Mouse (Mus musculus) brain, embryonic 14.5 days (tissue): ENCODE measurements around the gene Dedd2. TPM values are rescaled to one million over a fixed set of nuclear protein-coding genes. Genes with fewer than 3 reads are reported as not detected.

ENCODE experiments used
- DNase-seq: peaks from one replicate; pipeline ENCODE4 v3.0.0-alpha.2; 2011; ENCODE audit warnings: low read depth
- CTCF ChIP-seq: fragments of 200-500 bp; IDR thresholded peaks from 2 replicates; pipeline ENCODE4 v1.5.1; 2012; ENCODE audit warnings: inconsistent platforms, mild to moderate bottlenecking, moderate library complexity, borderline replicate concordance; ENCODE audit not compliant: insufficient read depth, insufficient read length; ENCODE audit errors: extremely low read depth
- POLR2A ChIP-seq: fragments of 200-500 bp; IDR thresholded peaks from 2 replicates; pipeline ENCODE4 v1.6.1; 2012; ENCODE audit warnings: mild to moderate bottlenecking, inconsistent platforms, borderline replicate concordance; ENCODE audit not compliant: poor library complexity, insufficient read depth, insufficient read length, severe bottlenecking; ENCODE audit errors: extremely low read depth
- polyA plus RNA-seq: library from polyadenylated mRNA; depleted of rRNA; stranded (reverse); fragments of >200 nt; gene quantifications from 2 replicates; pipeline ENCODE4 v1.2.3, GENCODE M21; 2012

The Dedd2 gene
- polyA plus RNA-seq, 1 experiment = 19.1 TPM

- TF ChIP-seq CTCF (no peak), POLR2A (no peak)
- peak; percentile 73 for DNase-seq
Measured at GRCm38 (mm10) chr7:25251071-25251791, 30.8 kb upstream of the Dedd2 start.

GRCm38 (mm10) chr7:25250141-25250972 lies 29.9 kb upstream of the Dedd2 start, which contains the start of gene Erf:
TSS of gene Erf (minus strand) at chr7:25250761.
- DNase-seq = peak; percentile 95

GRCm38 (mm10) chr7:25249314-25250140 lies 29.1 kb upstream of the Dedd2 start:
- DNase-seq = peak; percentile 89
- TF ChIP-seq CTCF (no peak), POLR2A (0 out of 2 replicates have a peak, but pooled peaks have one; percentile 4)

More at GRCm38 (mm10) chr7:25250141-25250972, 29.9 kb upstream of the Dedd2 start, which contains the start of gene Erf:
- peak; percentile 77; the same call in 1 of the 2 replicates for TF ChIP-seq POLR2A
- TF ChIP-seq CTCF = no peak

DNA sequence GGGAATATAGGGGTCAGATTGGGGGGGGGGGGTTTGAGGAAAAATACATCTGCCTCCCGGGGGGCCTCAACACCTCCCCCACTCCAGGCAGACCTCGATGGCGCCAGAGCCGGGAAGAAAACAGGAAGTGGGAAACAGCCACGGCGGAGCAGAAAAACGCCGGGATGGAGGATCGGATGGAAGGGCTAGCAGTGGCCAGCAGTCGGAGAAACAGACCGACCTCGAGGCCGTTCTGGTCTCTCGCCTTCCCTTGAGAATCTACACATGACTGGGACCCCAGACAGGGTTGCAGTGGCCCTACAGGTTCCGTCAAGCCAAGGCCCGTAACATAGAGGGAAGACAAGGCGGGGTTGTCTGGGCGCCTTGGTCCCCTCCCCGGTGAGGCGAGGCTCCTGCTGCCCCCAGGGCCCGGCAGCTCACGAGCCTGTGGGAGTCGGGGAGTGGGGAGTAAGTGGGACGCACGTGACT lies 28.5 kb upstream of the Dedd2 start:
- no peak for DNase-seq

DNA sequence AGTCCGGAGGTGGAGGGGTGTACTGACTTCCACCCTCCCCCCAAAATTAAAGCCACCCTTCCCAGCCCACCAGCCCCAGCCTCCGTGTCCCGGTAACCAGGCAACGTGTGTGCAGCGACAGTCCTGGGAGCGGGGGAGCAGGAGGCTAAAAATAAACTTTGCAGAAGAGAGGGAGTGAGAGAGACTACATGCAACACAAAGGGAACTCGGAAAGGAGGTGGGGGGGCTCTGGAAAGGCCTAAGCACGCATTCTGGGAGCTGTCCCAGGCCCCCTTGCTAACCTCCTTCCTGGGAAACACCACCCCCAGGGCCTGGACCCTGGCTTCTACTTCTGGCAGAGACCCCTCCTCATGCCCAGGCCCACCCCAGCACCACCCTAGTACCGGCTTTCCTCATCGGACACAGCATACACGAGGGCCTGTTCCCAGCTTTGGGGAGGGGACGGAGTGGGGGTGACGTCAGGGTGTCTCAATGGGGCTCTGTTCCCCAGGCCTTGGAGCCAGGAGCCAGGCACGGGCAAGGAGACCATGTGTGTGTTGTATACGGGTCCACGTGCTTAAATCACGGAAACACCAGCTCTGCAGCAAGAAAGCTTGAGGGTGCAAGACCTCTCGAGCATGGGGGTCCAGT lies 27.7 kb upstream of the Dedd2 start:
- peak; percentile 88 for DNase-seq
- no peak for TF ChIP-seq POLR2A
- no peak for TF ChIP-seq CTCF

More for the DNA sequence above, 28.5 kb upstream of the Dedd2 start:
- no peak for TF ChIP-seq POLR2A

GRCm38 (mm10) chr7:25247498-25247897 lies 27.1 kb upstream of the Dedd2 start:
- no peak for DNase-seq
- no peak for TF ChIP-seq CTCF
- no peak for TF ChIP-seq POLR2A

DNA sequence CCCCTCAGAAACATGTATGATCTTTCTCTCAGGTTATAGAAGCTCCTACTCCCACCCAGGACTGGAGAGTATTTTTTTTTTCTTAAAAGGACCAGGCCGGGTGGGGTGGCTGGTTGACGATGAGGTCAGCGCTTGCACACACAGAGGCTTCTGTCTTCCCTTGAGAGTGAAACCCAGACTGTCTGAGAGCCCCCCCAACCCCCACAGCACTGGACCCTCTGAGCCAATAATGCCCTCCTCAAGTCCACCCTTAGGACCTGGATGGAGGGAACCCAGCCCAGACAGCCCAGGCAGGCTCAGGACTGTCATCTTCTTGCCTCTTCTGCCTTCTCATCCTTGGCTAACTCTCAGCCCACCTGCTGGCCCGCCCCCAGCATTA lies 26.3 kb upstream of the Dedd2 start:
- TF ChIP-seq POLR2A (no peak), CTCF (no peak)
- DNase-seq = peak; percentile 84

- peak; percentile 77 for DNase-seq
- TF ChIP-seq CTCF = no peak
- no peak for TF ChIP-seq POLR2A
Measured at GRCm38 (mm10) chr7:25246079-25246758, 25.8 kb upstream of the Dedd2 start.

DNA sequence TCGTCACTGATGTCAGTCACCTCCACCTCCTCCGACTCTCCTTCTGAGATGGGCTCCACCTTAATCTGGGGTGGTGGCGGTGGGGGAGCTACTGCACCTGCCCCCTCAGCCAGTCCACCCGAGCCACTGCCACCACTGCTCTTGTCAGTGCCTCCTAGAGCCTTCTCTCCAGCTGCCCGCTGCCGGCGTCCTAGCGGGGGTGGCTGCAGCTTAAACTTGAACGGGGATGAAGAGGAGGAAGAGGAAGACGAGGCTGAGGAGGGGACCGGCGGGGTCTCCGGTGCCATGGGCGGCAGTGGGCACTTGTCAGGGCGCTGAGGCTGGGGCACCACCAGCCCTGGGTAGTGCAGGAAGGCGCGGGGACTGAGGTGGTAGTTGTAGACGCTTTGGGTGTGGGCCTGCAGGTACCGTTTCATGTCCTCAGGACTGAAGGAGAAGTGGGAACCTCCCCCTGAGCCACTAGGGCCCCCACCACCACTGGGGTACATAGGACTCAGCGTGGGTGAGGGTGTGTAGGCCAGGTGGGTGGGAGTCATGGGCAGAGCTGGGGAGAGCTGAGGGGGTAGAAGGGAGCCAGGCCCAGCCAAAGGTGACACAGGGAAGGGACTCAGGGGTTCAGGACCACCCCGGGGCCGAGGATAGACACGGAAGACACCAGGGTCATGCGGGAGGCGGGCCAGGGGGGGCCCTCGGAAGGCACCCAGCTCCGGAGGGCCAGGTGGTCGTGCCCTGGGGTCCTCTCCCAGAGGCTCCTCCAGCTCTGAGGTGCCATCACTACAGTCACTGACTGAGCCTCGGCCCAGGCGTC lies 24.4 kb upstream of the Dedd2 start:
- no peak for TF ChIP-seq POLR2A
- TF ChIP-seq CTCF = no peak
- DNase-seq = no peak

- TF ChIP-seq CTCF (no peak), POLR2A (no peak)
- no peak for DNase-seq
Measured at GRCm38 (mm10) chr7:25243361-25243760, 22.9 kb upstream of the Dedd2 start.
